10 mouse cellular contexts compared by ENCODE assay signal in genomic region chr2:79738958-79739357, GRCm38 (mm10). TPM values are rescaled to one million over a fixed set of nuclear protein-coding genes. Genes with fewer than 3 reads are reported as not detected.
A peak's percentile ranks its signal among the peaks of the same experiment; 100 is the strongest.
DNase-seq lines count a peak whose midpoint lies in the region; ATAC-seq lines count a peak whose summit lies in the region.
"Had no signal": no experiment of that assay in that cellular context is flagged by ENCODE, and none has a peak within 500 bp of the region (broad histone marks: within the 10 kb centered on the region; RNA-seq: fewer than 3 reads in every experiment).

No protein-coding gene starts in this region.

- no peaks in the 10 kb centered on the region for H3K4me1 ChIP-seq in heart, embryonic 15.5 days (replicated peaks)
- H3K4me1 ChIP-seq in heart, embryonic 10.5 days: no peaks in the 10 kb centered on the region
- H3K4me1 ChIP-seq in limb, embryonic 15.5 days: no peaks in the 10 kb centered on the region

- DNase-seq in heart, embryonic 10.5 days (ENCODE audit: low spot score): no peak
- DNase-seq in 3T3-L1 (ENCODE audit: low read depth, low spot score): peak; percentile 93
- peak; percentile 60 for DNase-seq in adrenal gland, postnatal 10 days
- DNase-seq in left cerebral cortex, postnatal 10 days (ENCODE audit: extremely low spot score in 1 of 2, low spot score in 2 of 2): no peak
- no peak for DNase-seq in neural tube, embryonic 10.5 days (ENCODE audit: extremely low spot score, low spot score)
- DNase-seq: right cerebral cortex, postnatal 14 days had no signal

- intact Hi-C loops in left cerebral cortex, postnatal 10 days (cut with DNase I): no loop called here

- no peak overlapping the region for H3K4me2 ChIP-seq in heart, embryonic 15.5 days
- H3K4me2 ChIP-seq in limb, embryonic 15.5 days: no peak overlapping the region

- no peak overlapping the region for H3K9ac ChIP-seq in heart, embryonic 15.5 days
- no peak overlapping the region for H3K9ac ChIP-seq in limb, embryonic 15.5 days

- H3K4me3 ChIP-seq in heart, embryonic 15.5 days: no peak overlapping the region
- H3K4me3 ChIP-seq in heart, embryonic 10.5 days: no peak overlapping the region
- H3K4me3 ChIP-seq in limb, embryonic 15.5 days: no peak overlapping the region

- ATAC-seq in heart, embryonic 15.5 days (replicated peaks; ENCODE audit: insufficient number of reproducible peaks, insufficient read depth, low FRiP score, low read depth): 0 out of 2 replicates have a peak, but pooled peaks have one; percentile 53
- ATAC-seq in limb, embryonic 15.5 days (ENCODE audit: insufficient number of reproducible peaks, low FRiP score, low TSS enrichment, low read depth): no peak
- no peak for ATAC-seq in erythroid progenitor cell, adult 5-6 weeks (replicated peaks; ENCODE audit: low FRiP score, poor library complexity, severe bottlenecking)

- peaks cover 62% of the 10 kb centered on the region for H3K27me3 ChIP-seq in heart, embryonic 15.5 days
- no peaks in the 10 kb centered on the region for H3K27me3 ChIP-seq in heart, embryonic 10.5 days (ENCODE audit: insufficient read depth, poor library complexity, severe bottlenecking)
- H3K27me3 ChIP-seq in limb, embryonic 15.5 days: no peaks in the 10 kb centered on the region

- 33% methylated on average over 2 of the region's 2 CpGs for WGBS in heart, embryonic 15.5 days
- 64% methylated on average over 2 of the region's 2 CpGs for WGBS in heart, embryonic 10.5 days
- WGBS in limb, embryonic 15.5 days: 66% methylated on average over 2 of the region's 2 CpGs

- no peaks in the 10 kb centered on the region for H3K36me3 ChIP-seq in heart, embryonic 15.5 days
- H3K36me3 ChIP-seq in heart, embryonic 10.5 days: no peaks in the 10 kb centered on the region
- no peaks in the 10 kb centered on the region for H3K36me3 ChIP-seq in limb, embryonic 15.5 days

- peaks cover 13% of the 10 kb centered on the region for H3K9me3 ChIP-seq in heart, embryonic 15.5 days (replicated peaks)
- no peaks in the 10 kb centered on the region for H3K9me3 ChIP-seq in heart, embryonic 10.5 days
- H3K9me3 ChIP-seq in limb, embryonic 15.5 days: no peaks in the 10 kb centered on the region

- no peak overlapping the region for H3K27ac ChIP-seq in heart, embryonic 15.5 days
- no peak overlapping the region for H3K27ac ChIP-seq in heart, embryonic 10.5 days
- H3K27ac ChIP-seq in limb, embryonic 15.5 days: peak overlapping the region; percentile 38; the same call in 1 of the 2 replicates

RNA-seq across cellular contexts. Expression of gene Ppp1r1c, which starts 31.4 kb away (rescaled TPM):
- 0.13 and 0.61 TPM in 2 replicates for polyA plus RNA-seq in heart, embryonic 15.5 days (2015; fragmentation: Nextera tagmentation; extraction: Ambion mirVana)
- polyA plus RNA-seq in heart, embryonic 10.5 days (2016; fragmentation: Nextera tagmentation; extraction: Ambion mirVana): not detected in 2 replicates
- not detected for total RNA-seq in adrenal gland, postnatal 10 days (2021)
- 0.14 and 0.31 TPM in 2 replicates for polyA plus RNA-seq in limb, embryonic 15.5 days (2015; fragmentation: Nextera tagmentation; extraction: Ambion mirVana)
- total RNA-seq in erythroid progenitor cell, adult 5-6 weeks (2015; ENCODE audit: low replicate concordance): not detected in 2 replicates
- not detected in 2 replicates for total RNA-seq in erythroid progenitor cell, adult 5-6 weeks (2017; ENCODE audit: low replicate concordance)
- total RNA-seq in left cerebral cortex, postnatal 10 days (2021): under 1 TPM in 1 of 2 experiments, not detected in 1; 0.57 TPM
- total RNA-seq: monocyte, adult 5-6 weeks had no signal

Comparison
In these comparisons a context has a peak if more than half of its experiments do, and no peak if none do; other contexts are left out.
1. DNase-seq: peak in 3T3-L1 (single experiment) and adrenal gland, postnatal 10 days (single experiment); none in heart, embryonic 10.5 days (single experiment), left cerebral cortex, postnatal 10 days (0 of 2) and neural tube, embryonic 10.5 days (single experiment).